ENCODE assay signal across 28 mouse cellular contexts in the genomic region with DNA sequence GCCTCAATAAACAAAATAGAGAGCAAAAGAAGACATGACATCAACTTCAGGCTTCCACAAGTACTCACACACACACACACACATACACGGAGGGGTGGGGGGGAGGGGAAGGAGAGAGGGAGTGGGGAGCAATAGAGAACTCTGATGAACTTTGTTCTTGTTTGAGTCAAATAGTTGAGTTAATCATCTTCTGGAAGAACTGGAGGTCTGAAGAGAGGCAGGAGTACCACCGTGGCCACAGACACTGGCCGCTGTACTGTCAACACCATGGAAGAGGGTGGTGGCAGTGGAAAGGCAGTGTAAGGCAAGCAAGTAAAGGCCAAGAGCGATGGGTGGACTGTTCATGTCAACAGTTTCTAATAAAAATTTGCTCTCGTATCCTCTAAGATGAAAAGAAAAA. TPM values are rescaled to one million over a fixed set of nuclear protein-coding genes. Genes with fewer than 3 reads are reported as not detected.
DNase-seq lines count a peak whose midpoint lies in the region; ATAC-seq and TF ChIP-seq lines count a peak whose summit lies in the region.
"Had no signal": no experiment of that assay in that cellular context is flagged by ENCODE, and none has a peak within 500 bp of the region (broad histone marks: within the 10 kb centered on the region; RNA-seq: fewer than 3 reads in every experiment).

No protein-coding gene starts in this region.

- H3K4me1 ChIP-seq in kidney, adult 2 months (ENCODE audit: control insufficient read depth, insufficient read depth, low read length), result peaks cover 12% of the 10 kb centered on the region
- H3K4me1 ChIP-seq in kidney, embryonic 15.5 days, result no peaks in the 10 kb centered on the region
- 0 out of 2 replicates have a peak, but pooled peaks cover 2% of the 10 kb centered on the region for H3K4me1 ChIP-seq in liver, embryonic 13.5 days (replicated peaks)
- H3K4me1 ChIP-seq in liver, embryonic 11.5 days (replicated peaks; ENCODE audit: control insufficient read depth, insufficient read depth, low read length), result no peaks in the 10 kb centered on the region
- no peaks in the 10 kb centered on the region for H3K4me1 ChIP-seq in liver, postnatal 0 days (ENCODE audit: insufficient read depth)
- H3K4me1 ChIP-seq: embryonic facial prominence, embryonic 12.5 days; embryonic facial prominence, embryonic 15.5 days; heart, embryonic 13.5 days had no signal

- TF ChIP-seq CTCF in kidney, adult 2 months (conservative IDR thresholded peaks at IDR 0.05; ENCODE audit: insufficient read depth, insufficient read length, low read depth, low read length), result no peak
- TF ChIP-seq CTCF in liver, postnatal 0 days (IDR thresholded peaks at IDR 0.05; ENCODE audit: low read depth), result no peak

- 70% methylated on average over 5 of the region's 5 CpGs for WGBS in kidney, adult 2 months
- WGBS in kidney, embryonic 15.5 days, result 88% methylated on average over 5 of the region's 5 CpGs
- 72% methylated on average over 5 of the region's 5 CpGs for WGBS in liver, embryonic 13.5 days (ENCODE audit: insufficient replicate concordance)
- 81% methylated on average over 5 of the region's 5 CpGs for WGBS in liver, embryonic 11.5 days
- WGBS in liver, postnatal 0 days (ENCODE audit: insufficient replicate concordance), result 61% methylated on average over 5 of the region's 5 CpGs

- H3K27me3 ChIP-seq in kidney, adult 2 months (replicated peaks; ENCODE audit: control insufficient read depth, insufficient read depth, low read length), result no peaks in the 10 kb centered on the region
- no peaks in the 10 kb centered on the region for H3K27me3 ChIP-seq in kidney, embryonic 15.5 days
- no peaks in the 10 kb centered on the region for H3K27me3 ChIP-seq in liver, embryonic 13.5 days
- no peaks in the 10 kb centered on the region for H3K27me3 ChIP-seq in liver, embryonic 11.5 days (replicated peaks; ENCODE audit: control insufficient read depth, insufficient read depth, low read length)
- no peaks in the 10 kb centered on the region for H3K27me3 ChIP-seq in liver, postnatal 0 days (ENCODE audit: insufficient read depth, low read length)
- H3K27me3 ChIP-seq: CH12.LX; embryonic facial prominence, embryonic 12.5 days; embryonic facial prominence, embryonic 15.5 days; heart, embryonic 13.5 days; Patski had no signal

- H3K36me3 ChIP-seq in kidney, adult 2 months (ENCODE audit: control insufficient read depth, insufficient read depth, low read length), result no peaks in the 10 kb centered on the region
- no peaks in the 10 kb centered on the region for H3K36me3 ChIP-seq in kidney, embryonic 15.5 days
- H3K36me3 ChIP-seq in liver, embryonic 13.5 days, result no peaks in the 10 kb centered on the region
- no peaks in the 10 kb centered on the region for H3K36me3 ChIP-seq in liver, embryonic 11.5 days (ENCODE audit: control insufficient read depth, insufficient read depth, low read length)
- no peaks in the 10 kb centered on the region for H3K36me3 ChIP-seq in liver, postnatal 0 days (replicated peaks; ENCODE audit: insufficient read depth, low read length)
- H3K36me3 ChIP-seq: embryonic facial prominence, embryonic 12.5 days; embryonic facial prominence, embryonic 15.5 days; heart, embryonic 10.5 days; heart, embryonic 13.5 days had no signal

- DNase-seq in kidney, adult 2 months, result peak; percentile 20
- no peak for DNase-seq in liver, embryonic 13.5 days
- DNase-seq in liver, embryonic 11.5 days (ENCODE audit: low spot score), result no peak
- DNase-seq in liver, postnatal 0 days, result no peak
- DNase-seq in cerebellum, adult 9-11 months, result no peak
- DNase-seq: adrenal gland, postnatal 10 days; adrenal gland, postnatal 36 days; B cell, adult 2 months; cerebellum, adult 18-20 months; cerebellum, adult 9-10 months; cerebellum, postnatal 25 days; forebrain, postnatal 0 days; gastrocnemius, adult 2 months; gastrocnemius, postnatal 14 days; heart, adult 18-20 months; heart, postnatal 14 days; heart, postnatal 4 days had no signal

- H3K4me3 ChIP-seq in kidney, adult 2 months (ENCODE audit: insufficient read depth, low read depth, low read length), result no peak overlapping the region
- no peak overlapping the region for H3K4me3 ChIP-seq in kidney, embryonic 15.5 days (replicated peaks)
- no peak overlapping the region for H3K4me3 ChIP-seq in liver, embryonic 13.5 days (replicated peaks)
- no peak overlapping the region for H3K4me3 ChIP-seq in liver, embryonic 11.5 days (ENCODE audit: low read depth, low read length)
- no peak overlapping the region for H3K4me3 ChIP-seq in liver, postnatal 0 days (ENCODE audit: low read depth, low read length)
- H3K4me3 ChIP-seq: embryonic facial prominence, embryonic 12.5 days; embryonic facial prominence, embryonic 15.5 days; gastrocnemius, adult 2 months; heart, embryonic 10.5 days; heart, embryonic 13.5 days had no signal

- peak overlapping the region; percentile 48; the same call in 1 of the 2 replicates for H3K27ac ChIP-seq in kidney, adult 2 months (ENCODE audit: insufficient read depth, low read depth, low read length)
- no peak overlapping the region for H3K27ac ChIP-seq in kidney, embryonic 15.5 days
- no peak overlapping the region for H3K27ac ChIP-seq in liver, embryonic 13.5 days
- no peak overlapping the region for H3K27ac ChIP-seq in liver, embryonic 11.5 days (ENCODE audit: low read depth, low read length)
- H3K27ac ChIP-seq in liver, postnatal 0 days (ENCODE audit: low read depth), result no peak overlapping the region
- H3K27ac ChIP-seq: embryonic facial prominence, embryonic 12.5 days; embryonic facial prominence, embryonic 15.5 days; gastrocnemius, adult 2 months; heart, embryonic 10.5 days; heart, embryonic 13.5 days; hindbrain, embryonic 14.5 days; hindbrain, postnatal 0 days had no signal

- no peak for TF ChIP-seq POLR2A in kidney, adult 2 months (IDR thresholded peaks at IDR 0.05; ENCODE audit: low read depth, low read length)

- no peak overlapping the region for H3K4me2 ChIP-seq in kidney, embryonic 15.5 days
- H3K4me2 ChIP-seq in liver, embryonic 13.5 days, result no peak overlapping the region
- no peak overlapping the region for H3K4me2 ChIP-seq in liver, embryonic 11.5 days
- no peak overlapping the region for H3K4me2 ChIP-seq in liver, postnatal 0 days (ENCODE audit: low read depth, low read length)
- H3K4me2 ChIP-seq: embryonic facial prominence, embryonic 12.5 days; embryonic facial prominence, embryonic 15.5 days; heart, embryonic 13.5 days; hindbrain, embryonic 14.5 days had no signal

- ATAC-seq in kidney, embryonic 15.5 days (replicated peaks; ENCODE audit: low FRiP score), result no peak
- 0 out of 2 replicates have a peak, but pooled peaks have one; percentile 41 for ATAC-seq in liver, embryonic 13.5 days (ENCODE audit: low read depth)
- no peak; the same call in 1 of the 2 replicates for ATAC-seq in liver, embryonic 11.5 days (replicated peaks; ENCODE audit: low FRiP score)
- ATAC-seq in liver, postnatal 0 days, result peak; percentile 68
- ATAC-seq: forebrain, embryonic 14.5 days; forebrain, postnatal 0 days; hindbrain, postnatal 0 days; Patski had no signal

- no peak for TF ChIP-seq EP300 in liver, postnatal 0 days (IDR thresholded peaks at IDR 0.05; ENCODE audit: low read depth)

- no peak overlapping the region for H3K9ac ChIP-seq in kidney, embryonic 15.5 days
- no peak overlapping the region for H3K9ac ChIP-seq in liver, embryonic 13.5 days
- H3K9ac ChIP-seq in liver, embryonic 11.5 days (ENCODE audit: low read depth, low read length), result no peak overlapping the region
- no peak overlapping the region for H3K9ac ChIP-seq in liver, postnatal 0 days (replicated peaks)
- H3K9ac ChIP-seq: embryonic facial prominence, embryonic 12.5 days; embryonic facial prominence, embryonic 15.5 days; forebrain, postnatal 0 days; heart, embryonic 13.5 days; hindbrain, embryonic 14.5 days had no signal

- no peaks in the 10 kb centered on the region for H3K9me3 ChIP-seq in kidney, embryonic 15.5 days (replicated peaks)
- H3K9me3 ChIP-seq in liver, embryonic 13.5 days (replicated peaks), result no peaks in the 10 kb centered on the region
- no peaks in the 10 kb centered on the region for H3K9me3 ChIP-seq in liver, embryonic 11.5 days (ENCODE audit: control insufficient read depth, low read length)
- H3K9me3 ChIP-seq in liver, postnatal 0 days (ENCODE audit: low read length), result no peaks in the 10 kb centered on the region
- H3K9me3 ChIP-seq: embryonic facial prominence, embryonic 12.5 days; embryonic facial prominence, embryonic 15.5 days; G1E; heart, embryonic 10.5 days; heart, embryonic 13.5 days had no signal

RNA-seq across cellular contexts. Expression of a gene that starts 15.9 kb away (rescaled TPM):
- polyA plus RNA-seq in kidney, adult 2 months (2012; rRNA removed), result 7.0 and 9.3 TPM in 2 replicates
- 10.8 and 13.0 TPM in 2 replicates for polyA plus RNA-seq in kidney, embryonic 15.5 days (2015; fragmentation: Nextera tagmentation; extraction: Ambion mirVana)
- polyA plus RNA-seq in liver, embryonic 13.5 days (2015; fragmentation: Nextera tagmentation; extraction: Ambion mirVana), result 8.6 and 9.9 TPM in 2 replicates
- 10.8 and 12.6 TPM in 2 replicates for polyA plus RNA-seq in liver, embryonic 11.5 days (2014; fragmentation: Nextera tagmentation; extraction: Ambion mirVana)
- polyA plus RNA-seq in liver, postnatal 0 days (2015; fragmentation: Nextera tagmentation; extraction: Ambion mirVana), result 10.3 and 12.6 TPM in 2 replicates

RNA-seq across cellular contexts. Expression of a gene that starts 54.3 kb away (rescaled TPM):
- 3.9 and 6.3 TPM in 2 replicates for polyA plus RNA-seq in kidney, adult 2 months (2012; rRNA removed)
- 24.5 and 27.9 TPM in 2 replicates for polyA plus RNA-seq in kidney, embryonic 15.5 days (2015; fragmentation: Nextera tagmentation; extraction: Ambion mirVana)
- 13.5 and 16.1 TPM in 2 replicates for polyA plus RNA-seq in liver, embryonic 13.5 days (2015; fragmentation: Nextera tagmentation; extraction: Ambion mirVana)
- 22.2 and 27.9 TPM in 2 replicates for polyA plus RNA-seq in liver, embryonic 11.5 days (2014; fragmentation: Nextera tagmentation; extraction: Ambion mirVana)
- polyA plus RNA-seq in liver, postnatal 0 days (2015; fragmentation: Nextera tagmentation; extraction: Ambion mirVana), result 12.8 and 13.7 TPM in 2 replicates

Comparison
In these comparisons a context has a peak if more than half of its experiments do, and no peak if none do; other contexts are left out.
1. ATAC-seq: peak in liver, embryonic 13.5 days (single experiment) and liver, postnatal 0 days (single experiment); none in kidney, embryonic 15.5 days (single experiment) and liver, embryonic 11.5 days (single experiment).